Mouse (Mus musculus) hindbrain, embryonic 13.5 days (tissue): ENCODE data around the gene Pcyox1. TPM values are rescaled to one million over a fixed set of nuclear protein-coding genes. Genes with fewer than 3 reads are reported as not detected.
"Not testable (repeated sequence)": the region's sequence is repeated elsewhere in the genome, so short reads cannot be mapped to it uniquely, and the experiment has no call there.

Source experiments
- ATAC-seq: fragments of 200-750 bp; cut with Nextera tagmentation; 2 replicates; pipeline ENCODE4 v1.8.0; 2017; ENCODE audit warnings: moderate TSS enrichment; ENCODE audit not compliant: low FRiP score
- H3K27ac ChIP-seq: fragments of 300-500 bp; sonication (generic); 2 replicates; pipeline ENCODE4 v1.5.1; 2015; ENCODE audit warnings: inconsistent platforms, mild to moderate bottlenecking, moderate library complexity
- H3K27me3 ChIP-seq: fragments of 300-500 bp; sonication (generic); 2 replicates; pipeline ENCODE4 v1.6.1; 2015; ENCODE audit warnings: mild to moderate bottlenecking, inconsistent platforms
- H3K36me3 ChIP-seq: fragments of 300-500 bp; sonication (generic); 2 replicates; pipeline ENCODE4 v1.6.1; 2015; ENCODE audit warnings: mild to moderate bottlenecking, inconsistent platforms
- H3K4me1 ChIP-seq: fragments of 300-500 bp; sonication (generic); replicated peaks from 2 replicates; pipeline ENCODE4 v1.6.1; 2015; ENCODE audit warnings: inconsistent platforms
- H3K4me2 ChIP-seq: fragments of 300-500 bp; sonication (generic); 2 replicates; pipeline ENCODE4 v1.6.1; 2015; ENCODE audit warnings: inconsistent platforms, mild to moderate bottlenecking, moderate library complexity
- H3K4me3 ChIP-seq: fragments of 300-500 bp; sonication (generic); 2 replicates; pipeline ENCODE4 v1.5.1; 2015; ENCODE audit warnings: mild to moderate bottlenecking, inconsistent platforms
- H3K9ac ChIP-seq: fragments of 300-500 bp; sonication (generic); 2 replicates; pipeline ENCODE4 v1.6.1; 2015; ENCODE audit warnings: mild to moderate bottlenecking, inconsistent platforms
- H3K9me3 ChIP-seq: fragments of 300-500 bp; sonication (generic); 2 replicates; pipeline ENCODE4 v1.6.1; 2016; ENCODE audit warnings: inconsistent platforms
- WGBS: fragments of 180-500 bp; shearing (Covaris S2); methylation state at CpG from one replicate; pipeline ENCODE4 v1.1.7; 2015; 5-methylcytosine and 5-hydroxymethylcytosine counted together
- polyA plus RNA-seq: library from polyadenylated mRNA; unstranded; fragments of >200 nt; fragmentation: Nextera tagmentation; extraction: Ambion mirVana; gene quantifications from 2 replicates; pipeline ENCODE4 v1.2.1, GENCODE M21; 2015

The Pcyox1 gene
- polyA plus RNA-seq, 1 experiment from 2014 or later: 110 TPM

DNA sequence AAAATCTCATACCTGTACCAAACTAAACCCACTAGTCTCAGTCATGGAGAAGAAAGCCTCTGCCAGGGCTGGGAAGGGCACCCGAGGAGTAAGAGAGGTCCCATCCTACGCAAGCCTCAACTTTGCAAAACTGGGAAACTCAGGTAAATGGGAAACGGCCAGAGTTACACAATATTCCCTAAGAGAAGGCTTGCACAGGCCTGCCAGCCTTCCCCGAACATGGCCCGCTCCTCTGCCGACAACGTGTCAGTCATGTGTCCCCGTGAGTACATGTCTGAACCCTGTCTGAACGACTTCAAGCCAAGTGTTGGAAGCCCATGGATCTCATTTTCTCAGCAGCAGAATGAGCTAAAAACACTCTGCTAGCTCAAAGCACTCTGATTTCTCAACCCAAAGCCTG lies 1.9 kb downstream of the Pcyox1 start:
- peak overlapping the region; percentile 74 for H3K4me2 ChIP-seq
- H3K27me3 ChIP-seq: no peaks in the 10 kb centered on the region; the same call in 1 of the 2 replicates
- no peak overlapping the region for H3K27ac ChIP-seq
- no peaks in the 10 kb centered on the region for H3K9me3 ChIP-seq
- peak overlapping the region; percentile 96 for H3K9ac ChIP-seq
- H3K36me3 ChIP-seq: peaks cover 41% of the 10 kb centered on the region
- no peak for ATAC-seq
- peak overlapping the region; percentile 97 for H3K4me3 ChIP-seq
- WGBS: 91% methylated on average over 9 of the region's 9 CpGs
- peaks cover 35% of the 10 kb centered on the region for H3K4me1 ChIP-seq

GRCm38 (mm10) chr6:86394078-86394720 lies 2.8 kb downstream of the Pcyox1 start:
- Histone ChIP-seq H3K4me1 (peaks cover 35% of the 10 kb centered on the region), H3K36me3 (peaks cover 49% of the 10 kb centered on the region), H3K9ac (no peak overlapping the region), H3K4me2 (no peak overlapping the region), H3K27me3 (no peaks in the 10 kb centered on the region; the same call in 1 of the 2 replicates), H3K4me3 (no peak overlapping the region), H3K9me3 (no peaks in the 10 kb centered on the region), H3K27ac (no peak overlapping the region)
- WGBS: 90% methylated on average over 17 of the region's 17 CpGs
- no peak for ATAC-seq

- H3K36me3 ChIP-seq: peaks cover 59% of the 10 kb centered on the region
- H3K27ac ChIP-seq: no peak overlapping the region
- no peak for ATAC-seq
- H3K27me3 ChIP-seq: no peaks in the 10 kb centered on the region
- no peak overlapping the region for H3K4me2 ChIP-seq
- H3K4me3 ChIP-seq: no peak overlapping the region
- H3K9ac ChIP-seq: no peak overlapping the region
- peaks cover 35% of the 10 kb centered on the region for H3K4me1 ChIP-seq
- no peaks in the 10 kb centered on the region for H3K9me3 ChIP-seq
- WGBS: 100% methylated on average over 1 of the region's 1 CpGs
Measured at GRCm38 (mm10) chr6:86393187-86393586, 3.8 kb downstream of the Pcyox1 start.

GRCm38 (mm10) chr6:86391326-86391725 lies 5.6 kb downstream of the Pcyox1 start:
- ATAC-seq: no peak
- Histone ChIP-seq H3K27me3 (no peaks in the 10 kb centered on the region), H3K36me3 (peaks cover 72% of the 10 kb centered on the region), H3K4me1 (peaks cover 28% of the 10 kb centered on the region), H3K9me3 (no peaks in the 10 kb centered on the region), H3K9ac (no peak overlapping the region), H3K27ac (no peak overlapping the region), H3K4me2 (no peak overlapping the region), H3K4me3 (no peak overlapping the region)
- WGBS: 97% methylated on average over 5 of the region's 5 CpGs

DNA sequence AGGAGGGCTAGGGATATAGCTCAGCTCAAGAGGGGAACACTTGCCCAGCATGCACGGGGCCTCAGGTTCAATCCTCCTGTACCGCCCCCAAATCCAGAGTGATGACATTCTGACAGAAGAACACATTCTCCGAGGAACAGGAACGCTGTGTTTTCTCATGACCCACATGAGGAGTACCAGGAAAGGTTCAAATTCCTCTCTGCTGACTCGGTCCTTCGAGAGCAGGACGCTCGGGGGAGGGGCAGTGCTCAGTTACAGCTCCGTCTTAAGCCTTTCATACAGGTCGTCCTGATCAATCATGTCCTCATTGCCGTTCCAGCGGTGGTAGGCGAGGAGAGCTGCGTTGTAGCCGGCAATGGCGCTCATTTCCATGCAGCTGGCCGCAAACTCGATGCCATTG lies 8.5 kb downstream of the Pcyox1 start:
- H3K27ac ChIP-seq: no peak overlapping the region
- H3K36me3 ChIP-seq: peaks cover 78% of the 10 kb centered on the region
- no peak overlapping the region for H3K4me2 ChIP-seq
- ATAC-seq: no peak
- no peak overlapping the region for H3K9ac ChIP-seq
- peaks cover 4% of the 10 kb centered on the region for H3K4me1 ChIP-seq
- no peak overlapping the region for H3K4me3 ChIP-seq
- no peaks in the 10 kb centered on the region for H3K27me3 ChIP-seq
- no peaks in the 10 kb centered on the region for H3K9me3 ChIP-seq
- WGBS: 86% methylated on average over 18 of the region's 18 CpGs

- no peak for ATAC-seq
- no peak overlapping the region for H3K9ac ChIP-seq
- no peak overlapping the region for H3K4me2 ChIP-seq
- 83% methylated on average over 12 of the region's 12 CpGs for WGBS
- H3K36me3 ChIP-seq: peaks cover 74% of the 10 kb centered on the region
- H3K27ac ChIP-seq: no peak overlapping the region
- no peaks in the 10 kb centered on the region for H3K9me3 ChIP-seq
- H3K27me3 ChIP-seq: no peaks in the 10 kb centered on the region
- no peak overlapping the region for H3K4me3 ChIP-seq
- H3K4me1 ChIP-seq: no peaks in the 10 kb centered on the region
Measured at GRCm38 (mm10) chr6:86387313-86387712, 9.6 kb downstream of the Pcyox1 start.

GRCm38 (mm10) chr6:86385362-86386104 lies 11.4 kb downstream of the Pcyox1 start:
- H3K4me2 ChIP-seq: no peak overlapping the region
- H3K9me3 ChIP-seq: no peaks in the 10 kb centered on the region
- no peaks in the 10 kb centered on the region for H3K27me3 ChIP-seq
- H3K4me1 ChIP-seq: no peaks in the 10 kb centered on the region
- no peak overlapping the region for H3K27ac ChIP-seq
- no peak overlapping the region for H3K4me3 ChIP-seq
- no peak overlapping the region for H3K9ac ChIP-seq
- WGBS: 76% methylated on average over 5 of the region's 5 CpGs
- H3K36me3 ChIP-seq: peaks cover 59% of the 10 kb centered on the region
- no peak for ATAC-seq

DNA sequence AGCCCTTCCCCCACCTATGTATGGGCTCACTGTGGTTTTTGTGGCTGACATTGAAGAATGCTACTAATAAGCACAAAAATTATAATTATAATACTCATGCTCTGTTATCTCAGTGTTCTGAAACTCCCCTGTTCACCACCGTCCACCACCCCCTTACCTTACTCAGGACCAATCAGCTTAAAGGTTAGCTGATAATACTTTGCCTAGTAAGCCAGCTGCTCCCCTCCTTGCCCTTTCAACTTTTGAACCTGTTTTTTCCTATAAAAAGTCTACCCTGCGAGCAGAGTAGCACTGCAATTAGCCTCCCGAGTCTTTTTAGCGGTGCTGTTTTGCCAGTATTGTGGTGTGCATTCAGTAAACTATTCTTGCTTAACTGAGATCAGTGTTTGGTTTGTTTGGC lies 12.3 kb downstream of the Pcyox1 start:
- Histone ChIP-seq H3K4me3 (no peak overlapping the region), H3K9me3 (no peaks in the 10 kb centered on the region), H3K27me3 (no peaks in the 10 kb centered on the region), H3K4me1 (no peaks in the 10 kb centered on the region), H3K9ac (no peak overlapping the region), H3K36me3 (peaks cover 55% of the 10 kb centered on the region), H3K27ac (no peak overlapping the region), H3K4me2 (no peak overlapping the region)
- ATAC-seq: no peak
- whole genome bisulfite sequencing: 79% methylated on average over 4 of the region's 4 CpGs

GRCm38 (mm10) chr6:86383370-86383769 lies 13.6 kb downstream of the Pcyox1 start:
- Histone ChIP-seq H3K4me2 (no peak overlapping the region), H3K9me3 (no peaks in the 10 kb centered on the region), H3K27me3 (no peaks in the 10 kb centered on the region), H3K27ac (no peak overlapping the region), H3K36me3 (peaks cover 55% of the 10 kb centered on the region), H3K4me1 (no peaks in the 10 kb centered on the region), H3K4me3 (no peak overlapping the region), H3K9ac (no peak overlapping the region)
- 52% methylated on average over 16 of the region's 16 CpGs for WGBS
- no peak for ATAC-seq

DNA sequence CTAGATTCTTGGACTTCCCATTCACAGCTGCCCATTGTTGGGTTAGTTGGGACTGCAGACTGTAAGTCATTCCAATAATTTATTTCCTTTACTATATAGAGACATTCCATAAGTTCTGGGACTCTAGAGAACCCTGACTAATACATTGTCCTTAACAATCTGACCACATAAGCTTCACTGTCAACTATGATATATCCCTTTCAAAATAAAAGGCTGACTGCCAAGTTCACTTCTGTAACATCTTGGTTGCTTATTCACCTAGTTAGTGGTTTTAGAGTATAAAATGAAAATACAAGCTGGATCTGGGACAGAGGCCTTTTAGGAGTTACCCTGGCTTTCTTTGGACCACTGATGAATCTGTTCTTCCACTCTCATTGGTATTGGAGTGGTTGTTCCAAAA lies 14.4 kb downstream of the Pcyox1 start:
- Histone ChIP-seq H3K9ac (no peak overlapping the region), H3K27ac (no peak overlapping the region), H3K27me3 (no peaks in the 10 kb centered on the region), H3K9me3 (no peaks in the 10 kb centered on the region), H3K36me3 (peaks cover 55% of the 10 kb centered on the region), H3K4me2 (no peak overlapping the region), H3K4me3 (no peak overlapping the region), H3K4me1 (no peaks in the 10 kb centered on the region)
- no peak for ATAC-seq

DNA sequence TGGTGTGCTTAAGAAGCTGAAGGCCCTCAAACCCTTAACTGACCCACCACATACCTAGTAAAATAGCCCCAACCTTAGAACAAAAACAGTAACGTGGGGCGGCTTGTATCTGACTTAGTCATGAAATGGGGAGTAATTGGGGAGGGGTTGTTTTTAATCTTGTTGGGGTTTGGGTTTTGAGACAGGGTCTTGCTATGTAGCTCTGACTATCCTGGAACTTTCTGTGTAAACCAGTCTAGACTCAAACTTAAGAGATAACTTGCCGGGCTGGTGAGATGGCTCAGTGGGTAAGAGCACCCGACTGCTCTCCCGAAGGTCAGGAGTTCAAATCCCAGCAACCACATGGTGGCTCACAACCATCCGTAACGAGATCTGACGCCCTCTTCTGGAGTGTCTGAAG lies 16.8 kb downstream of the Pcyox1 start:
- not testable (repeated sequence) for H3K27me3 ChIP-seq, H3K4me1 ChIP-seq, H3K4me3 ChIP-seq, H3K27ac ChIP-seq, H3K4me2 ChIP-seq, ATAC-seq, H3K9ac ChIP-seq, H3K9me3 ChIP-seq
- H3K36me3 ChIP-seq: peaks cover 52% of the 10 kb centered on the region
- WGBS: 81% methylated on average over 8 of the region's 8 CpGs

GRCm38 (mm10) chr6:86378341-86378740 lies 18.6 kb downstream of the Pcyox1 start:
- no peaks in the 10 kb centered on the region for H3K9me3 ChIP-seq
- H3K4me2 ChIP-seq: no peak overlapping the region
- H3K27me3 ChIP-seq: no peaks in the 10 kb centered on the region
- no peak overlapping the region for H3K4me3 ChIP-seq
- no peak overlapping the region for H3K9ac ChIP-seq
- H3K4me1 ChIP-seq: peaks cover 7% of the 10 kb centered on the region
- no peak overlapping the region for H3K27ac ChIP-seq
- 97% methylated on average over 3 of the region's 3 CpGs for WGBS
- no peak for ATAC-seq
- H3K36me3 ChIP-seq: peaks cover 49% of the 10 kb centered on the region

DNA sequence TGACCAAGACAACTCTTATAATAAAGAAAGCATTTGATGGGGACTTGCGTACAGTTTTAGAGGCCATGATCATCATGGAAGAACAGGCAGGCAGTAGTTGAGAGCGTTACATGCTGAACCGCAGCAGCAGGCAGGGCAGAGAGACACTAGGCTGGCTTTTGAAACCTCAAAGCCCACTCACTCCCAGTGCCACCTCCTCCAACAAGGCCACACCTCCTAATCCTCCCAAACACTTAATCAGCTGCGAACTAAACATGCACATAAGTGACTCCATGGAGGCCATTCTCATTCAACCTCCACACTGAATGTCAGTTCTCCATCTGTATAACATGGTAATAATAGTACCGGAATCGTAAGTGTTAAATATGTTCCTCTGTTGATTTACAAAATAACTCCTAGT lies 23.4 kb downstream of the Pcyox1 start:
- Histone ChIP-seq H3K9ac (no peak overlapping the region), H3K27ac (no peak overlapping the region), H3K36me3 (peaks cover 32% of the 10 kb centered on the region), H3K27me3 (no peaks in the 10 kb centered on the region), H3K9me3 (no peaks in the 10 kb centered on the region), H3K4me3 (no peak overlapping the region), H3K4me1 (peaks cover 31% of the 10 kb centered on the region), H3K4me2 (no peak overlapping the region)
- ATAC-seq: no peak
- WGBS: 95% methylated on average over 6 of the region's 6 CpGs
